Mouse (Mus musculus): Measurements from ENCODE around the gene Prdm1.

- TF ChIP-seq POLR2A (IDR thresholded peaks at IDR 0.05; ENCODE audit: borderline replicate concordance, insufficient read depth, low read length) (no peak), CTCF (IDR thresholded peaks at IDR 0.05; ENCODE audit: borderline replicate concordance, insufficient read depth, low read depth, low read length) (no peak)
Observed at GRCm38 (mm10) chr10:44447406-44448139, 80.7 kb downstream of the Prdm1 start.

Measured in cerebellum, adult 2 months (tissue).